Mouse (Mus musculus) mouse trophoblast stem cell (cell line): ENCODE measurements around the gene Cacna1d.

Source experiments
- in situ Hi-C, 2 experiments: fragments of 300-500 bp; cut with MseI, MboI; formaldehyde crosslinking; loops; 2 replicates in 1 of 2; 3 replicates in 1 of 2; pipeline ENCODE4 v1.15.1; 2025

The Cacna1d gene

DNA sequence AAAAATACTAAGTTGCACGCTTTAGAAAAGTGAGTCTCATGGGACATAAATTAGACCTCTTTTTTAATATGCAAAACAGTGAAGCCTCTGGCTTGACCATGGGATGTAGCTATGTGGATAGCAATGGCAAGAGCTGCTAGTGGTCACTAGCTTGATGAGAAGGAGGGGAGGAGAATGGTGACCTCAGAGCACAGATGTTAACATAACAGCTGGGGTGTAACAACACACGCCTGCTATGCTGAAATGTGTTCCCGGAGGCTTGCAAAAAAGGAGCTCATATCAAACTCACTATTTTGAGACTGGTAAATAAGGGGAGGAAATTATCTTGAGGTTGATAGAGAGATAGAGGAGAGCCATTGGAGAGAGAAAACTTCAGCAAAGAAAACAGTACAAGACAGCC, 32.4 kb downstream of the Cacna1d start:
- in situ Hi-C loops = loop anchor here (5.0 kb wide), 1 partner anchor 322 kb away; no protein-coding TSS in a partner anchor

DNA sequence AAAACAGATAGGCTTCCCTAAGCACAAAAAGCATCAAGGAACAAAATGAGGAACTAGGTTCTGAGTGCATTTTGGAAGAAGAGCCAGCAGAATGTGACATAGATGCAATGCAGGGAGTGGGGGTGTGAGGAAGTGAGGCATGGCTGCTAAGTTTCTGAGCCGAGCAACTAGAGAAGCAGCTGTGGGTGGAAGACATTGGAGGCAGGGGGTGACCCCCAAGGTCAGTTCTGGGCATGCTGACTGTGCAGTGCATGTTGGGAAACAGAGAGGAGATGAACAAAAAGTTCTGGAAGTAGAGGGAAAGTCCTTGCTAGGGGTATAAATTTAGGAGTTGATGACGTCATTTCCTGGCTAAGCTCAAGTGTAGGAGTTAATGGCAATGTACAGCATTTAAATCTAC, 33.4 kb downstream of the Cacna1d start:
- in situ Hi-C loops = loop anchor here (5.0 kb wide), 1 partner anchor 321 kb away; no protein-coding TSS in a partner anchor

DNA sequence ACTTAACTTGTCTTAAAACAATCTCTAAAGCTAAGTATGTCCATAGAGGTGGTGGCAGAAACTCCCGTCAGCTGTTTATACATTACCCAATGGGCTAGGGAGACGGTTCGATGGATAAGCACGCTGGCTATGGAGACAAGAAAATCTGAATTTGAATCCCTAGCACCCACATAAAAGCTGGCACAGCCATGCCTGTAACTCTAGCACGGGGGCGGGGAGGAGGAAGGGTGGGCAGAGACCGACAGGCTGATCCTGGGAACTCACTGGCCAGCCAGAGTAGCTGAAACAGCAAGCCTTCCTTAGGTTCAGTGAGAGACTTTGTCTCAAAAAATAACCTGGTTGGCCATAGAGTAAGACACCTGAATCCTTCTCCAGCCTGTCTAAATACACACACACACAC, 33.8 kb downstream of the Cacna1d start:
- in situ Hi-C loops = loop anchor here (5.0 kb wide), 1 partner anchor 320 kb away; no protein-coding TSS in a partner anchor

DNA sequence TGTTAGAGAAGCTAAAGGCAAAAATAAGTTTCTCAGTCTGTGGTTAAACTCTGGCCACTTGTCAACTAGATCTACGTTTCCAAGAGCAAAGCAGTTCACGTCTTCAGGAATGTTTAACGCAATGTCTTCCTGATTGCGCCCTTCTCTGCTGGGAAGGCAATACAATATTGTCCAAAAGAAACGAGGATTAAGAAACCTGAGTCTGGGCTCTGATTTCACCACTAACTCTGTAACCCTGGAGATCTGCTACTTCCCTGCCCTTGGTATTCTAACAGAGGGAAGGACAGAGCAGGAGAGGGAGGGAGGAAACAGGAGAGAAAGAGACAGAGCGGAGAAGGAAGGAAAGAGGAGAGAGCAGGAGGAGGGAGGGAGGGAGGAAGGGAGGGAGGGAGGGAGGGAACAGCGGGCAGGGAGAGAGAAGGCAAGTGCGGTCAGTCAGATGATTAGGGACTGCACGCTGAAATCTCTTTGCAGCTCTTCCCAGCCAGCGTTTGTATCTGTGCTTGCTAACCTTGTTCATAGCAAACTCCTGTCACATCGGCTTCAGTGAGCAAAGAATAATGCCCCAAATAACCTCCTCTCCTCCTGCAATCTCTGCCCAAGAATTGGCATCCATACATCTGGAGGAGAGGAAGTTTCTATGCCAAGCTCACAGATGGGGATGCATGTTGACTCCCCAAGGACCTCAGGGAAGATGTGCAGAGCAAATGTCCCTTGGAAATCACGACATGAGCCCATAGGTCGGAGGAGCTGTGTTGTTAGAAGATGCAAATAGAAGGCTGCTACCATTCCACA, 35.3 kb downstream of the Cacna1d start:
- in situ Hi-C loops = loop anchor here (5.0 kb wide), 1 partner anchor 319 kb away; no protein-coding TSS in a partner anchor

DNA sequence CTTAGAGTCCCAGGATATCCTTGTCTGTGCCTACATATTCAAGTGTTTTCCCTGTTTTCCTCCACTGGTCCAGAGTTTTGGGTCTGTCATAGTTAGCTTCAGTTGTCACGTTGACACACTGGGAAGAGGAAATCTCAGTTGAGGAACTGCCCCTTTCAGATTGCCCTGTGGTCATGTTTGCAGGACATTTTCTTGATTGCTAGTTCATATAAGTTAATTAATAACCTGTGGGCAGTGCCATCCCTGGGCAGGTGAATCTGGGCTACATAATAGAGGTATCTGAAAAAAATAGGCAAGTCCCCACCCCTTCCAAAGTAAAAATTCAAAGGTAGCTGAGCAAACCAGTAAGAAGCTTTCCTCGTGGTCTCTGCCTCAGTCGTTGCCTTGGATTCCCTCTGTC, 51.3 kb downstream of the Cacna1d start:
- in situ Hi-C loops = no loop called here

DNA sequence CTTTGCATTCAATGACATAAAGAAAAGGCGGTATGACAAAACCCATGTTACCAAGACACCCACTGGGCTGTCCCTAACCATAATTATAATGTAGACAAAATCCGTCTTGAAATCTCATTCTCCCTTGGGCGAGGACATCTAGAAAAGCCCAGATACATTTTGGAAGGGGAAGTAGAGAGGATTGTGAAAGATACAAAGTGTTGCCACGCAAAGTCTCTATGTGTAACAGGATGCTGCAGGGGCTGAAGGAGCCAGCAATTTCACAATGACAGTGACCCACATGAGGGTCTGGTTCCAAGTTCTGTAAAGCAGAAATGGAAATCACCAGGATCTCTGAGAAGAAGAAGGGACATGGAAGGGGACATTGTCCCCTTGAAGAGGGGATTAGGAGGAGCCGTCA, 55.9 kb downstream of the Cacna1d start:
- in situ Hi-C loops = no loop called here

DNA sequence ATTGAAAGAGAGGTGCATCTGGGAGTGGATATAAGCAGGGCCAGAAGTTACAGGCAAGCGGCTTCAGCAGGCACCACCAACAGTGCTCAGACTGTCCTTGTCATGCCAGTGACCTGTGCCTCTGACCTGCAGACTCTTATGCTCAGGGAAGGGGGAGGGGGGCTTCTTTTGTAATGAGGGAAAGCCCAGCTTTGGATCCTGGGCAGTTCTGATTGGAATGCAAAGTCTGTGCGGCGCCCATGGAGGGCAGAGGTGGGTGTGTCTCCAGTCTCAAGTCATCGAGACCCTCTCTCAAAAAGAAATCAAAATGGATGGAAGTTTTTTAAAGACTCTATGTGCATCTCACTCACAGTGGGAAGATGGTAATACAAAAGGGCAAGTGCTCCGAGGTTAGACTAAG, 60.8 kb downstream of the Cacna1d start:
- in situ Hi-C loops = no loop called here

DNA sequence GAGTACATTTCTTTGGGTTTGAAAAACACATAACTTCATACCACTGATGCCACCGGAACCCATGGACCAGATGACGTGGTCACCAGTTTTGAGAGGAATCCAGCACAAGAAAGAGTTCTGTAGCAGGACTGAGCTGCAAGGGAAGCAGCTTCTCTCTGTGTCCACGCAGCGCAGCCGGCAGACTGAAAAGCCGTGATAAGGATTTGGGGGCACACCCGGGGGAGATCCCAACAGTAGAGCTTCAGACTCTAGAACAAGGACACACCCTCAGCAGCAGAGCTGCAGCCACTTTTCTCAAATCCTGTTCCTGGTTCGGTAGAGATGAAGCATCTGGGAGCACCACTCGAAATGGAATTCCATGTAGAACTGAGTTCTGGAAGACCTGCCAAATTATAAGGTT, 61.2 kb downstream of the Cacna1d start:
- in situ Hi-C loops = no loop called here

DNA sequence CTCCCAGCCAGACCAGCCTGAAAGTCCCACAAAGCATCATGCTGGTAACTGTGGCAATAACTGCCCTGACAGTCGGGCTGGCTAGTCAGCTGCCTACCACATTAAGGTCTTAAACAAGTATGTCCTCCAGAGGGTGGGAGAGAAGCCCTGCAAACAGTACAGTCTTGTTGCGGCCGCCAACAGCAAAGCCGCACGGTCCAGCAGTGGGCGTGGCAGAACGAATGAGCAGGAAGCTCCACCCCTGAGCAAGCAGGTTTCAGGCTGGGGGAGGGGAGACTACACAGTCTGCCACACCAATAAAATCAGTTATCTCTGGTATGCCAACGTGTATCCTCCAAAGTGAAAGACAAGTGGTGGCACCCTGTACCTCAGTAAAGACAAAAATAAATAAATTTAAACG, 61.6 kb downstream of the Cacna1d start:
- in situ Hi-C loops = no loop called here

DNA sequence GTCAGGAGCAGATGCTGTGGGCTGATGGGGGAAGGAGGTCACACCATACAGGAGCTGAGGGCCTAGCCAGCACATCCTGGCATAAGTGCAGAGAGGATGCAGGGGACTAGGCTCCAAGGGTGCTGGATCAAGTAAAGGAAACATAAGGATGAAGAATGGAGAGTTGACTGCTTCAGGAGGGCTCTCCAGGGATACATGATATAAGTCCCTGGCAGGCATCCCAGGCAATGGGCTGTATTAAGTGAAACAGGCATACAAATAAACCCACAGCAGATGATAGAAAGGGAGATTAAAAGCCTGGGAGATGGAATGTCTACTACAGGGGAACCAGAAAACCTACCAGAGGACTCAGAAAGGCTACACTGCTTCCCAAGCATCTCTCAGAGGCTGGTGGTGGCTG, 62.5 kb downstream of the Cacna1d start:
- in situ Hi-C loops = no loop called here

DNA sequence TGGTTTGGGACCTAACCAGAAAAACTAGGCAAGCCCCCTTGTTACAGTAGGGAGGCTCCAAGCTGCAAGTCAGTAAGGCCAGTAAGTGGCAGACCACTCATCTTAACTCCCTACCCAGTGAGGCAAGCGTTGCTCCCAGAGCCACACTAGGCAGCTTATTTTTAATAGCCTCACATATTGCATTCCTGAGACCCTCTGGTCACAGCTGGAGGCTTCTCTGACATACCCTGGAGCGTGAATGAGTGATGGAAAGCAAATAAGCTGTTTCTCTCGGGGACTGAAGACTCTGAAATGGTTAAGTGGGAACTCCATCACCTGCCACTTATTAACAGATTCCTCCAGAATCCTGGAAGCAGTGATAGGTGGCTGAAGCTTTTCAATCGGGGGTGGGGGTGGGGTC, 65.4 kb downstream of the Cacna1d start:
- in situ Hi-C loops = no loop called here

DNA sequence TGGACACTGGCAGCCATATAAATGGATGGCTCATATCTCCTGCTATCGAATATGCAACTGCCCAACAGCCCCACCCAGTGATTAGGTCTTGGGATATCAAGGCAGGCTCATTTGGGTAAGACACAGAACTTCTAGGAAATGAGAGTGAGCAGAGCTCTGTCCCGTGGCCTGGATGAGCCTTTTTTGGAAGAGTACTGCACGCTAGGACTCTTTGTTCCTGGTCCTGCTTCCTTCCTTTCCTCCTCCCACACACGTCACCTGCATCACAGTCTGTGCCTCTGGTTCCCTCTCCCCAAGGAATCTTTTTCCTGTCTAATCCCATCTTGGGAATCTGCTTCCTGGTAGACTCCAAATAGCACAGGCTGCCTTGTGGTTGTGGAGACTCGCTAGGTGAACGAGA, 66.1 kb downstream of the Cacna1d start:
- in situ Hi-C loops = no loop called here

DNA sequence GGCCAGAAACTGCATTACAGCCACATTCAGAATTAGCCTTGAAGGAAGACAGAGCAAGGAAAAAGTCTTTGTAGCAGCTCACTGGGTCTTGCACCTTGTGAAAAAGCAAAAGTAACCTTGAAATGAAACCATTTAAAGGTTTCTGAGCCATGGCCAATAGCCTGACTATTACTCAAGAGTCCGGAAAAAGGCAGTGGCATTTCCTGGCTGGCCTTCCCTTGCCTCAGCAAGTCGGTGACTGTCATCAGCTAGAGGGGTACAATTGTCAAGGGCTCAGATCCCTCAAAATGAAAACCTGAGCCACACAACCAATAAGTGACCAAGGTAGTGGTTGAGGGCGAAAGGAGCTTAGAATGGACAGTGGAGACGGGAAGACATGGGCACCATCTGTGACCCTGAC, 66.6 kb downstream of the Cacna1d start:
- in situ Hi-C loops = no loop called here

DNA sequence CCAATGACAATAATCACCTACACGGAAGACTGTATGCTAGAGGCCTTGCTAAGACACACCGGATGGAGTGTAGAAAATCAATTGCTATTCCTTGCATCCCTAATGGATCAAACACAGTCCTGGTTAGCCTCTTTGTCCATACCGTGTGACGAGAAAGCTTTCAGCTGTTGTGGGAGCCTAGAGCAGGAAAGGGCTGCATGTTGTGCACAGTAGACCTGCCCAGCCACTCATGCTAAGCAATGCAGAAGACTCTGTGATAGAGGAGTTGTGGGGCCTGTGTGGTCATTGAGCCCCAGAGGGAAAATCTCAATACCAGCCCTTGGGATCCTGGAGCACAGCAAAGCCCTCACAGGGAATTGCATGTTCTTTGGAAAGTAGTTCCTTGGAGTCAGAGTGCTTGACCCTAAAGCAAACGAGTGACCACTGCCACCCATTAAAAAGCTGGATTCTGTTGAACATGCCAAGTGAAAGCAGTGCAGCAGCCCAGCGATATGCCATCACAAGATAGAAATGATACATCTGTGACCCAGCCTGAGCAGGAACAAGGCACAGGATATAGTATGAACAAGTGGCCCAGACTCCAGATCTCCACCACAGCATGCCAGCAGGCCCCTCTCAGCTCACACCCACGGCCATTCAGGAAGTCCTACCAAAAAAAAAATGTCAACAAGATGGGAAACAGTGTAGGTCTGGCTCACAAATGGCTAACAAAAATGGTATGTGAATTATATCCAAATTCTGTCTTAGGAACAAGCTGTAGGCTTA, 68.7 kb downstream of the Cacna1d start:
- in situ Hi-C loops = no loop called here

DNA sequence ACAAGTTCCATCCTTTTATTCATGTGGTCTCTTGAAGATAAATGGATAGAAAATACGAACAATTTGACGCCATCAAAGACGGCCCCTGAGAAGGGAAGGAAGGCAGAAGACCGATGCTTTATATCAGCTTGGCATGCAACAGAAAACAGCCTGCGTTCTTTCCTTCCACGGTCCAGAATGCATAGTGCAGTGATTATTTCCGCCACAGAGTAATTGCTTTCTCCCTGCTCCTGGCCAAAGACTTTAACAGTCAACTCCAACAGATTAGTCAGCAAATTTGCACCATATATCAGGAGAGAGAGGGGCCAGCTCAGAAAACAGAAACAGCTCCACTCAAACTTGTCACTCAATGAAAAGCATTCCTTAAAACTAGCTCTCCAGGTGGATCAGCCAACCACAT, 71.8 kb downstream of the Cacna1d start:
- in situ Hi-C loops = no loop called here

DNA sequence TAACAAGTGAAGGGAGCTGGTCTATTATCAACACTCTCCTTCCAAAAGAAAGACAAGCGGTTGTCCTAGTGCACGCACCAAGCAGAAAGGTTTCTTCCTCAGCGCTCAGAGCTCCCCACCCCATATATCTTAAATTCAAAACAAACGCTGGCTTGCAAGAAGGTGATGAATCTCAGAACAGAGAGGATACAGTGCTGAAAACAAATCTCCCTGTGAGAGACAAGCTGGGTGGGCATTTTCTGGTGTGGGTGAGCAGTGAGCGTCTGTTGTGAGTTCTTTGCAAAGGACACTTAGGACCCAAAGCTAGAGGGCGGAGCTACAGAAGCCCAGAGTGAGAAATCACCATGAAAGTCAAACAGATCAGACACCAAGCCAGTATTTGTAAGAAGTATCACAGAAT, 72.2 kb downstream of the Cacna1d start:
- in situ Hi-C loops = no loop called here

DNA sequence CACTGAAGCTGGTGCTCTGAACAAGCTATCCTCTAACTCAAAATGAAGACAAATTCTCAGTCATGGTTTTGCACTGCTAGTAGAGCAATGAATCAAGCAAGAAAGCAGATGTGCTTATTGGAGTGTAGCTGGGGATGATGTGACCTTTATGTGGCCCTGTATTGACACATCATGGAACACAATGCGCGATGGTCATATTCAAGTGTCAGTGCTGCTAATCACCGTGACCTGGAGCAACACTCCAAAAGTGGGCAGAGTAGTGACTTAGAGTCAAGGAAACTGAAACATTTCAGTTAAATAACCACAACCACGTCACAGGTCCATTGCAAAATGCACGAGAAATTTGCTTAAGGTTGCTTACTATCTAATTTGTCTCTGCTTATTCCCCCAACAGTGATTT, 75.4 kb downstream of the Cacna1d start:
- in situ Hi-C loops = no loop called here

DNA sequence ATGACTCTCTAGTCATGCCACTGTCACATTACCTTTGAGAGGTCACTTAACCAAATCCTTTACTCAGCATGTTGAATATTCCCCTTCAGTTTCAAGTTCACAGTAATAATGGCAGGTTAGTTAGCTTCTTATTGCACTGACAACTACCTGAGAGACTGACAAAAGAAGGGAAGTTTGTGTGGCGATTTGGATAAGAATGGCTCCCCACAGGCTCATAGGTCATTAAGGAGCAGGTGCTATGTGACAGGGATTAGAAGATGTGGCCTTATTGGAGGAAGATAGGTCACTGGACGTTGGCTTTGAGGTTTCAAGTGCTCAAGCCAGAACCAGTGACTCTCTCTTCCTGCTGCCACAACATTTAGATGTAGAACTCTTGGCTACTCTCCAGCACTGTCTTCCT, 77.1 kb downstream of the Cacna1d start:
- in situ Hi-C loops = no loop called here

DNA sequence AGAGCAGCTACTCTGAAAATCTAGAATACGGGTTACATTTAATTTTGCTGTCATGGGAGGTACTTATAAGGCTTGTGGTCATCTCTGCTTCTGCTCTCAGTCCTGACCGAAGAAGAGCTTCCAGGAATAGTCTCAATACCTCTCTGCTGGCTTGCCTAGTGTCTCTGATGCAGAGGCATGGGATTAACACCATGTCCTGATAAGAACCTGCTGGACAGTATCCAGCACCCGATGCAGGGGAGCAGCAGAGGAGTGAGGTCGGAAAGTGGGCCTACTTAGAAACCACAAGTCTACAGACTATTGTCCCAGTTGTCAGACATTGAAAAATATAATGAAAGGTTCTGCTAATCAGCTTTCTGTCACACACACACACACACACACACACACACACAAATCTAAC, 81.9 kb downstream of the Cacna1d start:
- in situ Hi-C loops = no loop called here

DNA sequence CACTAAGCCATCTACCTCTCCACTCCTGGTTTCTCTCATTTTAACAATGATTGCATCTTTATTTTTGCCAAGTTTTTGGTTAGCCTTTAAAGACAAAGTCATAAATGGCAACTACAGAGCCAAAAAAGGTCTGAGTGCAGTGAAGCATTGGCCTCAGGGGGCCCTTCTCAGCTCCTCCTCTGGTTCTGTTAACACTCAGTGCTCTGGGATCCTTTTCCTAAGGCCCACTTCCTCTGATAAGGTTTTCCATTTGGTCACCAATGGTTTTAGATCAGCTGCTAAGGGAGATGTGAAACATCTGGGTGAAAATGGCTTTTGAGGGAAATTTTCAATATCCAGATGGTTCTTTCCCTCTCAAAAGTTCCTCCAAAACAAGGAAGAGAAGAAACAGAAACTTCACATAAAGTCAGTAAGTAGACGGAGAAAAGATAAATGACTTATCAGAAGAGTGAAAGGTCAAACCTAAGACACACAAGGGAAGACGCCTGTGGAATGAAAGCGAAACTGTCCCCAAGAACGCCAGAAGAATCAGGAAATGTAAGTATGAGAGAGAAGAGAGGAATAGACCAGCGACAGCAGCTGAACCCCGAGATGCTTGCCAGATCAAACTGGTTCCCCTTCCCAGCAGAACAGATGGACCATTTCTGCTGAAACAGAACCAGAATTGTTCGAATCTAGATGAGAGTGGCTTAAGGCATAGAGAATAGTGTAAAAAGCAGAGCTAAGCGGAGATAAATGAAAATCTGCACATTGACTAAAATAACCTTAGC, 85.6 kb downstream of the Cacna1d start:
- in situ Hi-C loops = no loop called here

DNA sequence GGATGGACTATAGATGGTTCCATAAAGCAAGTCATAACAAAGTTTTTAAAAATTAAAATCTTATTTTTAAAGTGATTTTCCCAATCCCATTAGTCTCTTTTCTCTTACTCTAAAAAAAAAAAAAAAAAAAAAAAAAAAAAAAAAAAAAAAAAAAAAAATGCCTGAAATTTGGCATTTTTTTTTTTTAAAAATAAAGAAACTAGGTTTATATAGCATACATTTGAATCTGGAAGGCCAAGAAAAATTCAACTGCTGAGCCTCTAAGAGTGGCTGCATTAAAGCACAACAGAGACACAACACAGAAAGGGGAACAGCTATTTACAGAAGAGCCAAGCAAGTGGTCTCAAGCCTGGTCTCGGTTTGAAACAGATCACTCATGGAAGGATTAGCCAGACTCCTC, 112.9 kb downstream of the Cacna1d start:
- in situ Hi-C loops = no loop called here

DNA sequence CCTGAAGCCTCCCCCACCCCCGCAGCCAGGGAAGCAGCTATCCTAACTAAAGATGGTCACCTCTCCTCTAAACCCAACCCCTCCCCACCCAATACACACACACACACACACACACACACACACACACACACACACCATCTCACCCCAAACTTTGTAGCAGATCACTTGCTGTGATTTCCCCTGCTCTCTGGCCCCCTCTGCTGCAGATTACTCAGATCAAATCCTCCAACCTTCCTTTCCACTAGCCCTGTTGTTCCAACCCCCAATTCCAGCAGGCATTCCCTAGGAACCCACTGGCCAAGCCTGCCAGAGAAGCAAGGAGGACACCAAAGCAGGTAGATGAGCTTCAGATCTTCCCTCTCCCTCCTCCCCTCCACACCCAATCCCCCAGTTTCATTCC, 118.4 kb downstream of the Cacna1d start:
- in situ Hi-C loops = no loop called here
